Mouse (Mus musculus) cerebellum, adult 18-20 months (tissue): ENCODE data around the gene Gm20388.

ENCODE experiments used
- DNase-seq, 2 experiments: peaks; one replicate each; pipeline ENCODE4 v3.0.0; 2021

Gm20388 gene

DNA sequence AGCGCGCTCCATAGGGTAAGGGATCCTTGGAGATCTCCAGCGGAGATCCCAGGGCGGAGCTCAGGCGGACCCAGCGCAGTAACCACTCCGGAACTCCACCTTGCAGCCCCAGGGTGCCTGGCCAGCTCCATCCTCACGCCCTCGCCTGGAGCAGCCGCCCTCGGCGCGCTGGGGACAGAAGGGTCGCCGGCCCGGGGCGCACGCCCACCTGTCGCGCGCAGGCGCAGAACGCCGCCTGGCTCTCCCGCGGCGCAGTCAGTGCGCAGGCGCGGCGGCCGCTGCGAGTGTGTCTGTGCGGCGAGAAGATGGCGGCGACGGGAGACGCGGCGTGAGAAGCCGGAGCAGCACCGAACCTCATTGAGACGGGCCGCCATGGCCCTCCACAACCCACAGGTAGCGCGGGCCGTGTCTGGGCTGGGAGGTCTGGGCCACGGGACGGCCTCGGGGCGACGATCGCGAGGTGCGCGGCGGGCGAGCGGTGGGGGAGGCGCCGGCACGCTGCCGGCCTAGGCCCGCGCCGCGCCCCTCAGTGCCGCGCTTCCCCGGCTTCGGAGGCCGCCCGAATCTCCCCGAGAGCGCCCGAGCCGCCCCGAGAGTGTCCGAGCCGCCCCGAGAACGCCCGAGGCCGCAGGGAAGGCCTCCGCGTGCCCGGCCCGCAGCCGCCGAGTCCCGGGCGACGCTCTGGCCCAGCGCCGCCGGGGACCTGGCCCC, at the start of gene Gm20388:
Gene Gm20388, plus strand, starts transcription at position 295 of the 711 bp plus-strand sequence.
- DNase-seq = peak; percentile 83 to 98

DNA sequence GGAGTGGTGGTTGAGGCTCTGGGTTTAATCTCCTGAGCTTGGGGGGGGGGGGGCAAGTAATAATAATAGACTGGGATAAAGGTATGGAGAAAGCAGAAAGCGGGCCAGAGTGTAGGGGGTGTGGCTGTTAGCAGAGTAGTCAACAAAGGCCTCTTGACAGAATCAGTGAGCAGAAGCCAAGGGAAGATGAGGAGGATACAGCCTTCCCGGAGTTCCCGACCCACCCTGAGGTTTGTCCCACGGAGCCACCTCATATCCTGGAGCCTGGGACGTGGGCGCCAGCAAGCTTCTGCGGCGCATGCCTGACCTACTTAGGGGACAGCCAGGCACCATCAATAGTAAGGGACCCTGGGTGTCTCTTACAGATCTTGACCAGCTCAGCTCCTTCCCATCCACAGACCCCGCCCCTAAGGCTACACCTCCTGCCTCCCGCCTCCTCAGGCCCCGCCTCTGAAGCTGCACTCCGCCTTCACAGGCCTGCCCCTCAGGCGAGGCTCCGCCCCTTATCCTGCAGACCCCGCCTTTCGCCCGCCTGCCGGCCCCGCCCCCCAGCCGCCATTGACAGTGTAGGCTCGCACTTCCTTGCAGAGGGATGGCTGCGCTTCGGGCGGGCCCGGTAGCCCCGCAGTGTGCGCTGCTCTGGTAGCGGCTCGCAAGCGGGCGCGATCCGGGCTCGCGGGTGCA, 48.8 kb upstream of the Gm20388 start, which contains the start of gene Klhl36:
Gene Klhl36, plus strand, starts transcription at position 561 of the 684 bp plus-strand sequence.
- DNase-seq = peak; percentile 98 to 99

DNA sequence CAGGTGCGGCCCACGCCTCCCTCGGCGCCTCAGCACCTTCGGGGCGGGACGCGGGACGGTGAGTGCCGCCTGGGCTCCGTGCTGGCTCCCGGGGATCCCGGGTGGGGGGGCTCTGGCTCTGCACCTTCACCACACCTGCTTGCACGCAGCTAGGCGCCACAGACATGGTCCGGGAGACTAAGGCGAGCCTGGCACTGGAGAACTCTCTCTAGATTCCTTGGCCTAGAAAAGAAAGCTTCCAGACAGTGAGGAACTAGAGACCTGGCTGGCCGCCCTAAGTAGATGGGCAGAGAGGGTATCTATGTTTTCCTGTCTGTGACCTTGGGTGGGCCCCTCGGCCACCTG, 48.3 kb upstream of the Gm20388 start:
- DNase-seq = no peak

DNA sequence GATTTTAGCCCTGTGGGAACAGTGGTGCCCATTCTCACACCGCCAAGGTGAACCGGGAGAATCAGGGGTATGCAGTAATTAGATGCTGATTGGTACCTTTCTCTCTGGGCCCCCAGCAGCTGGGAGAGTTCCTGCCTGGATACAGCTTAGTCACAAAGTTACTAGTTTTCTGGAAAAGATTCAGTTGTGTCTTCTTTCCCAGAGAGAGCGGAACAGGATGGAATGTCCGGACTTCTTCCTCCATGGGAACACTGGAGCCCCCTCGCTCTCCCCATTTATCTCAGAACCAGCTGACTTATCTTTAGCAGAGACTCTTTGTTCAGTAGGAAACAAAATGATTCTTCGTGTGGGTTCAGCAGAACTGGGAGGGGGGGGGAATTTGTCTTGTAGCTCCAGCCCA, 47.9 kb upstream of the Gm20388 start:
- DNase-seq = no peak

DNA sequence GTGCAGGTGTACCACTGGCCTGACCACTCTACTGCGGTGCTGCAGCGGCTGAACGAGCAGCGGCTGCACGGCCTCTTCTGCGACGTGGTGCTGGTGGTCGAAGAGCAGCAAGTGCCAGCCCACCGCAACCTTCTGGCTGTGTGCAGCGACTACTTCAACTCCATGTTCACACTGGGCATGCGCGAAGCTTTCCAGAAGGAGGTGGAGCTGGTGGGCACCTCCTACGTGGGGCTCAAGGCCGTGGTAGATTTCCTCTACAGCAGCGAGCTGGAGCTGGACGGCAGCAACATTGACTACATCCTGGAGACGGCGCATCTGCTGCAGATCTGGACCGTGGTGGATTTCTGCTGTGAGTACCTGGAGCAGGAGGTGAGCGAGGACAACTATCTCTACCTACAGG, 41.0 kb upstream of the Gm20388 start:
- DNase-seq = no peak

DNA sequence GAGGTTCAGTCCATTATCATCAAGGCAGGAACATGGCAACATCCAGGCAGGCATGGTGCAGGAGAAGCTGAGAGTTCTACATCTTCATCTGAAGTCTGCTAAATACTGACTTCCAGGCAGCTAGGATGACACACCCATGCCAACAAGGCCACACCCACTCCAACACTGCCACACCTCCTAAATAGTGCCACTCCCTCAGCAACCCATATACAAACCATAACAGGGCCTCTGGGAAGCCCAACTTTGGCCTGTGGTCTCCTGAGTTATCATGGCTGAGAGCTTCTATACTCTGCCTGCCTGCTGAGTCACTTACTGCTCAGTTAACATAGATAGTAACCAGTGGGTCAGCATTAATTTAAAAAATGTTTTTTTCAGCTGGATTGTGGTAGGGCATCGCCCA, 37.5 kb upstream of the Gm20388 start:
- DNase-seq = no peak

DNA sequence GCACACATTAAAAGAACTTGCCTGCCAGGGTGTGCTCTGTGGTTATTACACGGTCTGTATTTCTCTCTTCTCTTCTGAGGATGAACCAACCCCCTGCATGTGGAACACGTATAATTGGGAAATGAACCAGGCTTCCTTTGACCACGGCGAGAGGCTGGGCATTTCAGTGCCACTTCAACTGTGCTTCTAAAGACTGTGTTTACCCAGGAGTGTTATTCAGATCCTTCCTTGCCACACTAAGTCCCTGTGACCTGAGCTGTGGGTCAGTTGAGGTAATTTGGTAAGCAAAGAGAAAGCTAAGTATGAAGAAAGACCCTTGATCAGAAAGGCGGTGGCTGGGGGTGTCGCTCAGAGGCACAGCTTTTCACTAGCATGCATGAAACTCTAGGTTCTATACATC, 29.3 kb upstream of the Gm20388 start:
- no peak for DNase-seq

DNA sequence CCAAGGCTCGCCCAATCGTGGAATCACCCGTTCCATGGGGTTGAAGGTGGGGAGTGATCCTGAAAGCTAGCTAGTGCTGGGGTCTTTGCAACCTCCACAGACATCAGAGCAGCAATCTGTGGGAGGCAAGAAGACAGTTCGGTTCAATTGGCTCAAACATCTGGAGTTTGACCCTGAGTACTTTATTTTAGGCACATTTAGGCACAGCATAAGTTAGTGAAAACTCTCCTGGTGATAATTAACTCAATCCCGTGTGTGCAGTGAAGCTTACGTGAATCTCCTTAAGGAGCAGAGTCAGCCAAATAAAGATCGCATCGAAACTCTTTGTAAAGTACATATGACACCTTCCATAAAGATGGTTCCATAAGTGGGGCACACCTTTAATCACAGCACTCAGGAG, 28.7 kb upstream of the Gm20388 start:
- DNase-seq = no peak

DNA sequence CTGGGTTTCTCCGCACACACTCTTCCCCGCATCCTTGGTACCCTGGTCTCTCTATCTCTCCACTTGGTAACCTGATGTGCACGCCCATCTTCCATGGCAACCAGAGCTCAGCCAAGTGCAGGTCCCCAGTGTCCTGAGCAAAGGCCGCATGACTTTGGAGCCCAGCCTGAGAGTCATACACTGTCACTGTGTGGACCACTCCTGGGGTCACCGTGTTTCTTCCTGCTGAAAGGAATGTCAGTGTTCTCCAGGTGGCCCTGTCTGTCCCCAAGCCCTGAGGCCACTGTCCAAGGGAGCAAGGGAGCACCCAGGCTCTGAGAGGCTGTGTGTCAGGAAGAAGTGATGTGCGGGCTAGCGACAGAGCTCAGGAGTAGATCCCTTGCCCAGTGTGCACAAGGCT, 27.4 kb upstream of the Gm20388 start:
- no peak for DNase-seq

DNA sequence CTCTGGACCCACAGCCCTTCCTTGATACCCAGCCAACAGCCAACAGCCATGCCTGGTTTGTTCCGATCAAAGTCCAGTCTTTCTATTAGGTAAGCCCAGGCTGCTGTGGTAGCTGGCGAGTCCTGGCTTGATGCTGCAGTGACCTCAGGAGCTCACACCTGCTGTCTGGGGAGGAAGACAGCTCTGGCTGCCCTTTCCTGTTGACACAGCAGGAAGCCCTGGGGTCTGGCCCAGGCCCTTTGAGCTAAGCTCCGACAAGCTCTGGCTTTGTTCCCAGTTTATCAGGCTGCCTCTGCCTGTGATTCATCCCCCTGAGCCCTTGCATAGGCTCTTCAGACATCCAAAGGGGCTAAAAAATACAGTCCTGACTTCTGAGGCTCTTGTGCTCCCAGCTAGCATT, 25.0 kb upstream of the Gm20388 start:
- peak; percentile 30 to 33 for DNase-seq

DNA sequence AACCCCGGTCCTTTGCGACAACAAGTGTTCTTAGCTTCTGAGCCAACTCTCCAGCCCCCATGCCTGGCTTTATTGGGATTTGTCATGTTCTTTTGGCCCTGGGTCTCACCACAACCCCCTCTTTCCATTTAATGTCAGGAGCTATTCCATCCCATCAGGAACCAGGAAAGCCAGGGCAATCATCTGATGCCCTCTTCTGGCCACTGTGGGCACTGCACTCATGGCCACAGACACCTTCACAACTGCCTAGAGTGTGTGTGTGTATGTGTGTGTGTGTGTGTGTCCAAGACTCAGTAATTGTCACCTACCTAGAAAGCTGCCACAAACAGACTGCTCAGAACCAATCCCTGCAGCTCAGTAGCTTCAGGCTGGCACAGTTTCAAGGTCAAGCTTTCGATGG, 23.5 kb upstream of the Gm20388 start:
- DNase-seq = peak in 1 of 2 experiments; percentile 25

DNA sequence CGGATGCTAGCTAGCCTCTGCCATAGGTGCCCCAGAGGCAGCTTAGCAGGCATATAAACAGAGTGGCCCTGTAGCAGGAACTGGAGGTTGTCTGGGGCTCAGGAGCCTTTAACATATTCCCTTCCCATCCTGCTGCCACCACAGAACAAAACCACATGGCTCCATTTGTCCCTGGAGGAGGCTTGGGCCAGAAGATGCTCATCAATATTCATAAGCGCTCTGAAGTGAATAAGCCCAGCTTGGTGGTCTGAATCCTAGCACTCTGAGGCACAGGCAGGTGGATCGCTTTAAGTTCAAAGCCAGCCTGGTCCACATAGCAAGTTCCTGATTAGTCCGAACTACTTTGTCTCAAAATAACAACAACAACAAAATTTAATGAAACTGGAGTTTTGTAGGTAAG, 22.6 kb upstream of the Gm20388 start:
- no peak for DNase-seq

DNA sequence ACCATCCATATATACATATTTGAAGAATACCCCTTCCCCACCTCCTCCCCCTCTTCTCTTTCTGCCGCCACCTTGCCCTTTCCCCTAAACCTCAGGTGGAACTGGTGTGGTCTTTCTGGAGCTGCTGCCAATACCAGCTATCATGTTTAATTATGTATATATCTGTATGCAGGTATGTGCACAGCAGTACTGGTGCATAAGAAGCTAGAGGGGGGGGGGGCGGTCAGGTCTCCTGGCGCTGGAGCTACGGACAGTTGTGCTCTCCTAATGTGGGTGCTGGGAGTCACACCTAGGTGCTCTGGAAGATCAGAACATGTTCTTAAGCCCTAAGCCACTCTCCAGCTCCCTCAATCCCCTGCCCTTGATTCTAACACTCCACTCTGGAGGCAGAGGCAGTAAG, 13.6 kb upstream of the Gm20388 start:
- no peak for DNase-seq

DNA sequence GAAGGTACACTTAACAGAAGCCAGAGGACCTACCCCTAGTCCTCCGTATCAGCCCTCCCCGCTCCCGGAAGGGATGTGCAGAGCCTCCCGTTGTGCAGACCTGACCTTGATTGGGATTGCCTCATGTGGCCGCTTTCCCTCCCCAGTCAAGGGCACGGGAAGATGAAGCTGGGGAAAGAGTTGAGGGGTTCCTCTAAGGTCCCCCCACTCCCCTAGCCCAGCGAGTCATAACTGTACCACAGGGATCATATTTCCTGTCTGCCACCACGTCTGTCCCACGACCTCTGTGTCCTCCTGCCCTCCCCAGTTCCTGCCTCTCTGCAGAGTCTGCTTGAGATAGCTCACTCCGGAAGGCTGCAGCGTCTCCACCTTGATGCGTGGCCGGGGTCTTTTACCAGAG, 12.7 kb upstream of the Gm20388 start:
- no peak for DNase-seq

DNA sequence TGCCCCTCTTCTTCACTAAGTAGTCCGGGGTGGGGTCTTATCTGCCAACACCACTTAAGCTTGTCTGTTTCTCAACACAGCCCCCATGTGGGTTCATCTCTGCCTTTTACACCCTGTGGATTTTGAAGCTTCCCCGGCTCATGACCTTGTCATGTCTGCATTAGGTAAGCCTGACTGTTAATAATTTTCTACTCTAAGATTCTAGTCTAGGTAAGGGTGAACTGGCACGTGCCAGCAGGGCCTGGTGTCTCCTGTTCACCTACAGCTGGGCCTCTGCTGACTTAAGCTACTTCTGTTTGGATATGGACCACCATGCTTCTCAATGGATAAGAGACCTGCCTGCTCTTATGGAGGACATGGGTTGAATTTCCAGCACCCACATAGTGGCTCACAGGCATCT, 9.3 kb upstream of the Gm20388 start:
- DNase-seq = no peak

DNA sequence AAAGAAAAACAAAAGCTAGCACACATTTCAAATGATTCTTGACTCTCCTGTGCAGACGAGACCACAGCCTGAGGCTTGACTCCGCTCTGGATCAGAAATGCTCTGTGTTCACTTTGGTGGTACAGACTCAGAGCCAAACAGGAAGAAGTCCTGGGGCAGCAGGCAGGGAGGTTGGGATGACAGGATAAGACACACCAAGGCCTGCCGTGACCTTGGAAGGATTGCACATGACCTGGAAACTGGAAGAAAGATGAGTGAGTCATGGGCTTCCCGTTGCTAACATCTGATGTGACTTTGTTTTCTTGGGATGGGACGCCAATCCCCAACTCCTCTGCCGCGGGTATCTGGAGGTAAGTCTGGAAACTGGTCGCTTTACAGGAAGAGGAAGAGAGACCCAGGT, 8.7 kb upstream of the Gm20388 start:
- DNase-seq = no peak

DNA sequence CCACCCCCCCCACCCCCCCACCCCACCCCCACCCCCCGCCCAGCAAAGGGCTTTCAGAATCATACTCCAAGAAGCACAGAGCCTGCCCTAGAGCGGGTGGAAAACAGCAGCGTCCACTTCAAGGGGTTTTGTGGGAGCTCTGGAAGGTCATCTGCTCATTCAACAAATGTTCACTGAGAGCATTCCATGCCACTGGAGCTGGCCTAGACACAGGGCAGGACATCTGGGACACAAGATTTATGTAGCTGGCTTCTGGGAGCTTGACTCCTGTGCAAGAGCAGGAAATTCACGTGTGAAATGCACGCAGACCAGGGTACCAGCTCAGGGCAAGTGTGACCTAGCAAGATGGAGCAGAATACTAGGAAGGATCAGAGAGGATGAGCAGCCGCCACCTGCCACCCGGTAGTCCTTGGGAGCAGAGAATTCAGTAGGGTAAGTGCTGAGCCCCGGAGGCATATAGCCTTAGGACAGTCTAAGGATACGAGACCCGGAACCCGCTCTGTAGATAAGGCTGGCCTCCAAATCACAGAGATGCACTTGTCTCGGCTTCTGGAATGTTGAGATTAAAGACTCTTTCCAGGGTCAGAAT, 6.2 kb upstream of the Gm20388 start:
- DNase-seq = no peak

DNA sequence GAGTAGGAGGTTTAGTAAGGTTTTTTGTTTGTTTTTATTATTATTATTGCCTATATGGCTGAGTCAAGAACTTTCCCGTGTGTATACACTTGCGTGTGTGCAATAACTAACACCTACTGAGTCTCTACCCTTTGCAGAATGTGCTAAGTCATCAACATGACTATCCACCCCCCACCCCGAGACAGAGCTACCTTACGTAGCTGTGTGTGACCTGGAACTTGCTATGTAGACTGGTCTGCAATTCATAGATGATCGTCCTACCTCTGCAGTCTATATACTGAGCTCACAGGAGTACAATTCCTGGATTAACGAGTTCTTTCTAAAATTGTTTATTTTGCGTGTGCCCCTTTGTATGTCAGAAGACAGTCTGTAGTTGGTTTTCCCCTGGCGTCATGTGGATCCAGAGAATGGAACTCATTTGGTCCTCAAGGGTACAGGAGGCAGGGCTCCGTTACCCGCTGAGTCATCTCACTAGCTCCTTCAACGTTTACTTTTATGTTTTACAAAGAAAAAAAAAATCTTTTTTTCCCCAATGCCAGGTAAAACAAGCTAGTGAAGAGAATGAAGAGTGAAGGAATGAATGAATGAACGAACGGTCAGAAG, 596 bp upstream of the Gm20388 start, which contains the start of gene Usp10:
Gene Usp10, plus strand, starts transcription at position 417 of the 603 bp plus-strand sequence.
- DNase-seq = no peak

DNA sequence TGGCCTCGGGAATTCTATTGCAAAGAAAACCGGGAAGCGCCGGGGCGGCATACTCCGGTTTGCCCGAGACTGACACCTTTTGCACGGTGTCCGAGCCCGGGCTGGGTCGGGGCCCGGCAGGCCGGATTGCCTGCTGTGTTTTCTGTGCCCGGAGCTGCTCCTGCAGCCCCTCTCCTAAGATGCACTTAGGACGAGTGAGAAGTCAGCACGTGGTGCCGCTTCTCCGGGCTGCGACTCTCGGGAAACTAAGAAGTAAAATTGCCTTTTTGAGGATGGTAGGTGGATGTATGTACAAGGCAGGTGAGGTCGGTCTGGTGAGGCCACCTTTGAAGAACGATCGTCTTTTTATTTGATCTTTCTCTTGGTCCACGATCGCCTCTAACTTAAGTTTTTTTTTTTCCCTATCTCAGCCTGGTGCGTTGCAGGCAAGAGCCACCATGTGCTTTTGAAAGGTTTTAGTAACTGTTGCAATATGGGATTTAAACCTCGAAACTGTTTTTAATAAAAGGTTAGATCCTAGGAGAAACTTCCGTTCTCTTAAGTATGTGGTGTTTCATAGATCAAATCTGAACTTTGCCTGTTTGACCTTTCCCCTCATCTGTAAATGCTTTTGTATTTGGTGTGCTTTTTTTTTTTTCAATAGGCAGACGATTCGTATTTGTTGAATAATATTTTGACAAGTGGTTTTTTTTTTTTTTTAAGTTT, 769 bp downstream of the Gm20388 start:
- DNase-seq = no peak

DNA sequence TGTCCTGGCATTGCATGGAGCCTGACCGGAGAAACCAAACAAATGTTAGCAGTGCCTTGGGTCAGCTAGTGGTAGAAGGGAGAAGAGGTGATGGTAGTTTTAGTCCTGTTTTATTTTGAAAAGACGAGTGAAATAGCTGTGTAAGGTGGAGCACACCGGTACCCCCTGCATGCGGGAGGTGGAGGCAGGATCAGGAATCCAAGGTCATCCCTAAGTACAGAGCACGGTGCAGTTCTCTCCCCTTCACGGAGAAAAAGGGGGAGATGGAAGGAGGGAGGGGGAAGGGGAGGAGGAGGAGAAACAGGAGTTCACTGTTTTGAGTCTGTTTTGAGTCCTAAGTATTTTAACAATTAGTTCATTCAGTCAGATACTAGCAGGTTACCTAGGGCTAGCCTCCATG, 2.0 kb downstream of the Gm20388 start:
- no peak for DNase-seq

DNA sequence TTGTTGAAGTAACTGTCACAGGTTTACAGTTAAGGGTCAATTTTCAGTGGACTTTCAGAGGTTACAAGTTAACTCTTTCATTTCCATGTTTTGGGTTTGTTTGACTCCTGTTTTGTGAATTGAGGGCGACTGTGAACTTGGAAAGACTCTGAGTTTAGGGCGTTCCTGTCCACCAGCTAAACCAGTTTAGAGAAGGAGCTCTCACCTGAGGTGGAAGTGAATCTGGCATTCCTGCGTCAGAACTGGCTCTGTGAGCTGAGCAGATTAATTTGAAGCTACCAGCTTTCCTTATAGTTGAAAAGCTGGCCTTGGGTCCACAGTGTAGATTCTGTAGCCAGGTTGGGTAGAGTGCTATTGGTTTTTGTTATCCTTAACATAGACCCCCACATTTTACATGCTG, 2.5 kb downstream of the Gm20388 start:
- DNase-seq = no peak

DNA sequence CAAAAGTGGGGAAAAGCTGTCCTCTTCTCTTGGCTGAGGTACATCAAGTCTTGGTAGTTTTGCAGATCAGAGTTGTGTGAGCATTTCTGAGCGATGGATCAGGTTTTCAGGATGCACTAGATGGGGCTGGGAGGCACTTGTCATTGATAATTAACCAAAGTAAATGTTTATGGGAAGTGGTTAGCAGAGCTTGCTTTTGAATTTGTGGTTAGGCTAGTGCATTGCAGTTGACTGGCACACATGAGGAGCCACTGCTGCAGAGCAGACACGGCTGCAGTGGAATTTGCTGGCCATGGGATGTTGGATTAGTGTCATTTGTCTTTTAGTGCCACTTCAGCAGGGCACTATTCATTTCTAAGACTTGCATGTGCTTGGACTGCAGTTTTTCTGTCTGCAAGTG, 3.5 kb downstream of the Gm20388 start:
- DNase-seq = no peak

DNA sequence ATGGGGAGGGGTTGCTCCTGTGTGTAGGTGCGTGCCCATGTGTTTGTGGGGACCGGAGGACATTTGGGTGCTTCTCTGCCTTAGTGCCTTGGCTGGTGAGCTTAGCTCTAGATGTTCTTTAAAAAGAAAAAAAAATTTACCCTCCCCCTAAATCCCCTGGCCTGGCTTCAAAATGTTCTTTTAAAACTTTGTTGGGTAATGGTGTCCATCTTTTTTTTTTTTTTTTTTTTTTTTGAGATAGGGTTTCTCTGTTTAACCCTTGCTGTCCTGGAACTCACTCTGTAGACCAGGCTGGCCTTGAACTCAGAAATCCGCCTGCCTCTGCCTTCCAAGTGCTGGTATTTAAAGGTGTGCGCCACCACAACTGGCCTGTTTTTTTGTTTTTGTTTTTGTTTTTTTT, 4.7 kb downstream of the Gm20388 start:
- DNase-seq = no peak
